Mouse (Mus musculus) CH12.LX (cell line): ENCODE data around the gene Depdc7. TPM values are rescaled to one million over a fixed set of nuclear protein-coding genes. Genes with fewer than 3 reads are reported as not detected.

Experiments used
- DNase-seq: peaks from one replicate; pipeline ENCODE4 v3.0.0-alpha.2; 2013; ENCODE audit errors: extremely low read depth
- H3K27ac ChIP-seq: 2 replicates; pipeline ENCODE4 v1.5.1; 2012; ENCODE audit warnings: low read depth, mild to moderate bottlenecking, control low read depth, moderate library complexity; ENCODE audit not compliant: insufficient read depth
- H3K27me3 ChIP-seq: replicated peaks from 2 replicates; pipeline ENCODE3; 2012; ENCODE audit warnings: inconsistent platforms
- H3K36me3 ChIP-seq, 2 experiments: replicated peaks in 1 of 2; 2 replicates each; pipeline versions ENCODE3 to v1.6.1; 2012; ENCODE audit warnings: inconsistent platforms in 1 of 2, low read length in 1 of 2, mild to moderate bottlenecking in 1 of 2, mixed read lengths in 1 of 2, moderate library complexity in 1 of 2; ENCODE audit not compliant: control insufficient read depth in 1 of 2, insufficient read depth in 1 of 2
- H3K4me1 ChIP-seq, 2 experiments: 2 replicates each; pipeline ENCODE4 v1.6.1; 2012; ENCODE audit warnings: inconsistent platforms in 1 of 2, moderate library complexity in 1 of 2; ENCODE audit not compliant: insufficient read depth in 2 of 2, control insufficient read depth in 1 of 2
- H3K4me2 ChIP-seq: 2 replicates; pipeline ENCODE4 v1.6.1; 2012; ENCODE audit warnings: low read depth, mild to moderate bottlenecking, control low read depth; ENCODE audit not compliant: poor library complexity, insufficient read depth, severe bottlenecking
- H3K4me3 ChIP-seq, 3 experiments: fragments of 150-350 bp in 1 of 3; sonication (generic) in 1 of 3; replicated peaks in 1 of 3; 2 replicates each; pipeline versions ENCODE3 to v1.5.1; 2011 to 2012; ENCODE audit warnings: low read depth in 2 of 3, low read length in 2 of 3, mild to moderate bottlenecking in 2 of 3, moderate library complexity in 2 of 3, control low read depth in 1 of 3, improper control_type of control experiment in 1 of 3, inconsistent platforms in 1 of 3, mixed read lengths in 1 of 3; ENCODE audit not compliant: poor library complexity in 1 of 3
- H3K79me2 ChIP-seq: replicated peaks from 2 replicates; pipeline ENCODE4 v1.6.1; 2012; ENCODE audit warnings: mild to moderate bottlenecking, moderate library complexity; ENCODE audit not compliant: control insufficient read depth, poor library complexity, insufficient read depth, severe bottlenecking; ENCODE audit errors: extremely low read depth
- H3K9ac ChIP-seq: 2 replicates; pipeline ENCODE4 v1.6.1; 2012; ENCODE audit warnings: low read depth, mild to moderate bottlenecking, control low read depth, moderate library complexity; ENCODE audit not compliant: insufficient read depth
- H3K9me3 ChIP-seq: replicated peaks from 2 replicates; pipeline ENCODE3; 2012; ENCODE audit warnings: low read length, inconsistent platforms, mixed read lengths
- BHLHE40 ChIP-seq: IDR thresholded peaks from 2 replicates; pipeline ENCODE4 v1.6.1; 2011; ENCODE audit warnings: mild to moderate bottlenecking, low read depth, low read length, improper control_type of control experiment
- CHD1 ChIP-seq: IDR thresholded peaks from 2 replicates; pipeline ENCODE4 v1.6.1; 2012; ENCODE audit warnings: low read depth, low read length, improper control_type of control experiment, inconsistent platforms
- CTCF ChIP-seq, 2 experiments: IDR thresholded peaks in 1 of 2; conservative IDR thresholded peaks in 1 of 2; 2 replicates each; pipeline ENCODE4 v1.5.1; 2011 to 2012; ENCODE audit warnings: low read depth in 2 of 2, low read length in 2 of 2, improper control_type of control experiment in 1 of 2, inconsistent platforms in 1 of 2, mild to moderate bottlenecking in 1 of 2, moderate library complexity in 1 of 2
- ELF1 ChIP-seq: IDR thresholded peaks from 2 replicates; pipeline ENCODE4 v1.6.1; 2014; ENCODE audit warnings: low read depth, mild to moderate bottlenecking, inconsistent platforms, low read length, improper control_type of control experiment
- EP300 ChIP-seq: IDR thresholded peaks from 2 replicates; pipeline ENCODE4 v1.6.1; 2011; ENCODE audit warnings: low read length, improper control_type of control experiment
- GABPA ChIP-seq: IDR thresholded peaks from 2 replicates; pipeline ENCODE4 v1.6.1; 2012; ENCODE audit warnings: low read depth, low read length, improper control_type of control experiment, inconsistent platforms; ENCODE audit not compliant: insufficient replicate concordance
- HCFC1 ChIP-seq: IDR thresholded peaks from 2 replicates; pipeline ENCODE4 v1.6.1; 2012; ENCODE audit warnings: low read depth, mild to moderate bottlenecking, inconsistent platforms, low read length, improper control_type of control experiment
- IRF4 ChIP-seq: IDR thresholded peaks from 2 replicates; pipeline ENCODE4 v1.6.1; 2014; ENCODE audit warnings: low read depth, mild to moderate bottlenecking, inconsistent platforms, low read length, improper control_type of control experiment
- JUND ChIP-seq: conservative IDR thresholded peaks from 2 replicates; pipeline ENCODE4 v1.6.1; 2011; ENCODE audit warnings: low read depth, low read length, improper control_type of control experiment
- KAT2A ChIP-seq: IDR thresholded peaks from 2 replicates; pipeline ENCODE4 v1.6.1; 2012; ENCODE audit warnings: low read length, improper control_type of control experiment, inconsistent platforms; ENCODE audit not compliant: insufficient replicate concordance
- MAFK ChIP-seq: IDR thresholded peaks from 2 replicates; pipeline ENCODE4 v1.6.1; 2011; ENCODE audit warnings: low read length, improper control_type of control experiment; ENCODE audit not compliant: insufficient replicate concordance
- MAZ ChIP-seq: IDR thresholded peaks from 2 replicates; pipeline ENCODE4 v1.6.1; 2012; ENCODE audit warnings: low read depth, mild to moderate bottlenecking, inconsistent platforms, low read length, improper control_type of control experiment, moderate library complexity
- MEF2A ChIP-seq: IDR thresholded peaks from 2 replicates; pipeline ENCODE4 v1.6.1; 2014; ENCODE audit warnings: low read depth, mild to moderate bottlenecking, inconsistent platforms, low read length, improper control_type of control experiment, borderline replicate concordance
- MXI1 ChIP-seq: IDR thresholded peaks from 2 replicates; pipeline ENCODE4 v1.6.1; 2011; ENCODE audit warnings: mild to moderate bottlenecking, low read depth, low read length, improper control_type of control experiment
- NRF1 ChIP-seq: IDR thresholded peaks from 2 replicates; pipeline ENCODE4 v1.6.1; 2014; ENCODE audit warnings: low read depth, mild to moderate bottlenecking, inconsistent platforms, low read length, improper control_type of control experiment, moderate library complexity
- PAX5 ChIP-seq: IDR thresholded peaks from 2 replicates; pipeline ENCODE4 v1.6.1; 2012; ENCODE audit warnings: low read length, inconsistent platforms, mixed read lengths
- RAD21 ChIP-seq: IDR thresholded peaks from 2 replicates; pipeline ENCODE4 v1.6.1; 2011; ENCODE audit warnings: low read depth, mild to moderate bottlenecking, low read length, improper control_type of control experiment, moderate library complexity
- RCOR1 ChIP-seq: conservative IDR thresholded peaks from 2 replicates; pipeline ENCODE4 v1.6.1; 2012; ENCODE audit warnings: low read depth, mild to moderate bottlenecking, inconsistent platforms, low read length, improper control_type of control experiment
- SIN3A ChIP-seq: IDR thresholded peaks from 2 replicates; pipeline ENCODE4 v1.6.1; 2012; ENCODE audit warnings: low read length, improper control_type of control experiment, inconsistent platforms
- SMC3 ChIP-seq: IDR thresholded peaks from 2 replicates; pipeline ENCODE4 v1.6.1; 2011; ENCODE audit warnings: low read depth, low read length, improper control_type of control experiment
- TCF12 ChIP-seq: IDR thresholded peaks from 2 replicates; pipeline ENCODE4 v1.6.1; 2014; ENCODE audit warnings: low read depth, mild to moderate bottlenecking, inconsistent platforms, low read length, improper control_type of control experiment
- UBTF ChIP-seq: IDR thresholded peaks from 2 replicates; pipeline ENCODE4 v1.6.1; 2012; ENCODE audit warnings: low read depth, mild to moderate bottlenecking, inconsistent platforms, low read length, improper control_type of control experiment, moderate library complexity
- USF1 ChIP-seq: IDR thresholded peaks from 2 replicates; pipeline ENCODE4 v1.6.1; 2014; ENCODE audit warnings: low read depth, mild to moderate bottlenecking, inconsistent platforms, low read length, improper control_type of control experiment
- USF2 ChIP-seq: conservative IDR thresholded peaks from 2 replicates; pipeline ENCODE4 v1.6.1; 2011; ENCODE audit warnings: low read depth, low read length, improper control_type of control experiment
- ZNF384 ChIP-seq: IDR thresholded peaks from 2 replicates; pipeline ENCODE4 v1.6.1; 2012; ENCODE audit warnings: low read depth, low read length, improper control_type of control experiment, inconsistent platforms
- dilution Hi-C: fragments of 300-500 bp; cut with MboI; formaldehyde crosslinking; loops from 2 replicates; pipeline ENCODE4 v1.14.3; 2020; ENCODE audit warnings: low sequenced_read_pairs; ENCODE audit not compliant: extremely low pct_unique_long_range_greater_than_20kb, extremely low pct_ligation_motif_present
- in situ Hi-C: fragments of 300-500 bp; cut with MboI; formaldehyde crosslinking; loops from 3 replicates; pipeline ENCODE4 v1.14.3; 2019; ENCODE audit warnings: low sequenced_read_pairs, low pct_ligation_motif_present, low pct_unique_long_range_greater_than_20kb, mixed read lengths
- polyA plus RNA-seq: library from polyadenylated mRNA; unstranded; fragments of >175 nt; gene quantifications from 2 replicates; pipeline ENCODE4 v1.2.1, GENCODE M21; 2012; ENCODE audit warnings: low read depth; ENCODE audit not compliant: insufficient read length
- total RNA-seq, 2 experiments: library from RNA; depleted of rRNA; stranded (reverse); fragments of 300-350 nt in 1 of 2; fragments of >200 nt in 1 of 2; gene quantifications; 2 replicates each; pipeline ENCODE4 v1.2.3; 2012 to 2014

Depdc7 gene
- total and polyA plus RNA-seq, 3 experiments = 0.32 to 4.3 (median 0.81) TPM

- H3K9me3 ChIP-seq = no peaks in the 10 kb centered on the region
- peak overlapping the region; percentile 59; the same call in 1 of the 2 replicates for H3K4me2 ChIP-seq
- no peaks in the 10 kb centered on the region for H3K36me3 ChIP-seq
- peaks cover 0 to 12% of the 10 kb centered on the region in 2 experiments; a peak in 3 of 4 replicates for H3K4me1 ChIP-seq
- dilution Hi-C loops = no loop called here
- no peak for DNase-seq
- H3K27me3 ChIP-seq = no peaks in the 10 kb centered on the region
- in situ Hi-C loops = no loop called here
- no peaks in the 10 kb centered on the region for H3K79me2 ChIP-seq
- no peak overlapping the region for H3K4me3 ChIP-seq
- TF ChIP-seq MXI1 = no peak
- no peak for TF ChIP-seq CTCF (conservative IDR thresholded peaks at IDR 0.05 in 1 of 2, IDR thresholded peaks at IDR 0.05 in 1 of 2; ENCODE audit: low read depth in 2 of 2, low read length in 2 of 2)
- TF ChIP-seq ZNF384 = peak; percentile 8; the same call in 1 of the 2 replicates
- no peak for TF ChIP-seq UBTF
- TF ChIP-seq, all 38 proteins: peak for 1
- Histone ChIP-seq H3K27ac (no peak overlapping the region), H3K9ac (no peak overlapping the region)
Observed at GRCm38 (mm10) chr2:104709786-104710337, 32.8 kb downstream of the Depdc7 start.

- no peak for DNase-seq
- dilution Hi-C loops (no loop called here), in situ Hi-C loops (no loop called here)
Observed at GRCm38 (mm10) chr2:104704355-104704754, 38.3 kb downstream of the Depdc7 start.

GRCm38 (mm10) chr2:104703158-104703557 is 39.5 kb downstream of the Depdc7 start:
- H3K79me2 ChIP-seq = no peaks in the 10 kb centered on the region
- no peaks in the 10 kb centered on the region for H3K9me3 ChIP-seq
- H3K4me2 ChIP-seq = no peak overlapping the region
- no peaks in the 10 kb centered on the region for H3K27me3 ChIP-seq
- H3K27ac ChIP-seq = no peak overlapping the region
- no peaks in the 10 kb centered on the region for H3K4me1 ChIP-seq
- no peak for DNase-seq
- dilution Hi-C loops = no loop called here
- no peaks in the 10 kb centered on the region for H3K36me3 ChIP-seq
- H3K4me3 ChIP-seq = no peak overlapping the region
- H3K9ac ChIP-seq = no peak overlapping the region
- TF ChIP-seq GABPA = no peak
- no peak for TF ChIP-seq RAD21
- no peak for TF ChIP-seq UBTF
- no peak for TF ChIP-seq MAZ
- TF ChIP-seq HCFC1 = no peak
- TF ChIP-seq MEF2A = no peak
- no peak for TF ChIP-seq JUND
- TF ChIP-seq MXI1 = no peak
- no peak for TF ChIP-seq SMC3
- no peak for TF ChIP-seq CHD1
- TF ChIP-seq SIN3A = no peak
- TF ChIP-seq PAX5 = no peak
- TF ChIP-seq RCOR1 = no peak
- no peak for TF ChIP-seq EP300
- in situ Hi-C loops = no loop called here

More at GRCm38 (mm10) chr2:104704355-104704754, 38.3 kb downstream of the Depdc7 start:
- no peak overlapping the region for H3K4me3 ChIP-seq
- H3K9me3 ChIP-seq = no peaks in the 10 kb centered on the region
- no peak overlapping the region for H3K4me2 ChIP-seq
- TF ChIP-seq ELF1 (no peak), IRF4 (no peak), BHLHE40 (no peak), TCF12 (no peak), MAFK (no peak), NRF1 (no peak), KAT2A (no peak), SMC3 (no peak), USF1 (no peak), USF2 (no peak), EP300 (no peak), RAD21 (no peak)
- H3K27ac ChIP-seq = no peak overlapping the region
- no peaks in the 10 kb centered on the region for H3K36me3 ChIP-seq
- H3K4me1 ChIP-seq = no peaks in the 10 kb centered on the region
- H3K79me2 ChIP-seq = no peaks in the 10 kb centered on the region
- H3K9ac ChIP-seq = no peak overlapping the region
- H3K27me3 ChIP-seq = no peaks in the 10 kb centered on the region
